Mouse (Mus musculus) stomach, adult 2 months (tissue): ENCODE data around the gene Dmrtc1c1. TPM values are rescaled to one million over a fixed set of nuclear protein-coding genes. Genes with fewer than 3 reads are reported as not detected.

Source experiments
- polyA plus RNA-seq: library from polyadenylated mRNA; depleted of rRNA; stranded (reverse); fragments of >200 nt; gene quantifications from 2 replicates; pipeline ENCODE4 v1.2.3, GENCODE M21; 2012; rRNA removed

Dmrtc1c1 gene
- not detected in 2 replicates for polyA plus RNA-seq

GRCm38 (mm10) chrX:102802663-102803062 is at the start of gene Dmrtc1c1:
Gene Dmrtc1c1, plus strand, starts transcription at chrX:102802963.

GRCm38 (mm10) chrX:102854516-102854915 is 51.8 kb downstream of the Dmrtc1c1 start, which contains the start of gene Dmrtc1c2:
Gene Dmrtc1c2, minus strand, starts transcription at chrX:102854616.

Other genes with a start within 250 kb of the Dmrtc1c1 start
- gene Phka1, start 158.7 kb upstream of the Dmrtc1c1 start, polyA plus RNA-seq = 1.8 and 2.7 TPM in 2 replicates
- gene Gm3880, start 116.0 kb upstream of the Dmrtc1c1 start, polyA plus RNA-seq = 3.4 and 3.5 TPM in 2 replicates
- gene Gm9112, start 95.3 kb upstream of the Dmrtc1c1 start, polyA plus RNA-seq = not detected in 2 replicates
- not detected in 2 replicates for gene Dmrtc1b, start 95.1 kb upstream of the Dmrtc1c1 start, polyA plus RNA-seq
- gene Dmrtc1c2, start 51.7 kb downstream of the Dmrtc1c1 start, polyA plus RNA-seq = not detected in 2 replicates
- gene 1700031F05Rik, start 65.0 kb downstream of the Dmrtc1c1 start, polyA plus RNA-seq = not detected in 2 replicates
- gene Dmrtc1a, start 105.7 kb downstream of the Dmrtc1c1 start, polyA plus RNA-seq = 0.15 and 0.18 TPM in 2 replicates
- gene 1700011M02Rik, start 105.9 kb downstream of the Dmrtc1c1 start, polyA plus RNA-seq = not detected in 2 replicates
- not detected in 2 replicates for gene 1700018G05Rik, start 125.4 kb downstream of the Dmrtc1c1 start, polyA plus RNA-seq